Mouse (Mus musculus) forebrain, postnatal 0 days (tissue): ENCODE data around the gene Il17rb. TPM values are rescaled to one million over a fixed set of nuclear protein-coding genes. Genes with fewer than 3 reads are reported as not detected.

ENCODE experiments used
- ATAC-seq: fragments of 200-750 bp; cut with Nextera tagmentation; 2 replicates; pipeline ENCODE4 v1.8.0; 2017; ENCODE audit warnings: mild to moderate bottlenecking, moderate library complexity
- DNase-seq: peaks from one replicate; pipeline ENCODE4 v3.0.0-alpha.2; 2015
- H3K27ac ChIP-seq: fragments of 300-500 bp; sonication (generic); 2 replicates; pipeline ENCODE4 v1.5.1; 2014; ENCODE audit warnings: low read depth, mild to moderate bottlenecking, antibody characterized with exemption, low read length, moderate library complexity, mixed read lengths
- H3K27me3 ChIP-seq: fragments of 300-500 bp; sonication (generic); 2 replicates; pipeline ENCODE4 v1.6.1; 2014; ENCODE audit warnings: mild to moderate bottlenecking, low read length, mixed read lengths; ENCODE audit not compliant: insufficient read depth
- H3K36me3 ChIP-seq: fragments of 300-500 bp; sonication (generic); 2 replicates; pipeline ENCODE4 v1.6.1; 2014; ENCODE audit warnings: mild to moderate bottlenecking, moderate library complexity; ENCODE audit not compliant: insufficient read depth
- H3K4me1 ChIP-seq: fragments of 300-500 bp; sonication (generic); 2 replicates; pipeline ENCODE4 v1.6.1; 2014; ENCODE audit warnings: antibody characterized with exemption; ENCODE audit not compliant: insufficient read depth
- H3K4me2 ChIP-seq: fragments of 300-500 bp; sonication (generic); 2 replicates; pipeline ENCODE4 v1.6.1; 2014; ENCODE audit warnings: low read depth, mild to moderate bottlenecking, moderate library complexity
- H3K4me3 ChIP-seq: fragments of 300-500 bp; sonication (generic); 2 replicates; pipeline ENCODE4 v1.5.1; 2014; ENCODE audit warnings: low read depth, low read length, mixed read lengths
- H3K9ac ChIP-seq: fragments of 300-500 bp; sonication (generic); 2 replicates; pipeline ENCODE4 v1.6.1; 2014; ENCODE audit warnings: mild to moderate bottlenecking
- H3K9me3 ChIP-seq: fragments of 300-500 bp; sonication (generic); 2 replicates; pipeline ENCODE4 v1.6.1; 2016; ENCODE audit warnings: low read length
- CTCF ChIP-seq: sonication (generic); IDR thresholded peaks from 2 replicates; pipeline ENCODE4 v1.5.1; 2016; ENCODE audit warnings: antibody characterized with exemption, control low read depth, low read depth
- WGBS: fragments of 180-500 bp; shearing (Covaris S2); extraction: QIAGEN DNeasy Blood & Tissue Kit; methylation state at CpG from one replicate; pipeline ENCODE4 v1.1.7; 2014; 5-methylcytosine and 5-hydroxymethylcytosine counted together
- polyA plus RNA-seq: library from polyadenylated mRNA; unstranded; fragments of >200 nt; fragmentation: Nextera tagmentation; extraction: Ambion mirVana; gene quantifications from 2 replicates; pipeline ENCODE4 v1.2.1, GENCODE M21; 2015
- total RNA-seq: library from RNA; depleted of rRNA; stranded (reverse); fragments of >200 nt; gene quantifications from 2 replicates; pipeline ENCODE4 v1.2.3, GENCODE M21; 2014

Il17rb gene
- total and polyA plus RNA-seq, 2 experiments from 2014 or later = 0.71 to 1.1 TPM

- Histone ChIP-seq H3K36me3 (no peaks in the 10 kb centered on the region), H3K9me3 (no peaks in the 10 kb centered on the region), H3K4me3 (no peak overlapping the region), H3K4me1 (no peaks in the 10 kb centered on the region), H3K27me3 (no peaks in the 10 kb centered on the region), H3K27ac (no peak overlapping the region), H3K9ac (no peak overlapping the region), H3K4me2 (no peak overlapping the region)
- DNase-seq (no peak), ATAC-seq (no peak)
- 91% methylated on average over 8 of the region's 8 CpGs for WGBS
- no peak for TF ChIP-seq CTCF
Measured at GRCm38 (mm10) chr14:30017794-30018462, 9.2 kb upstream of the Il17rb start.

GRCm38 (mm10) chr14:30016666-30017065 is 8.0 kb upstream of the Il17rb start:
- Histone ChIP-seq H3K27me3 (no peaks in the 10 kb centered on the region), H3K4me3 (no peak overlapping the region), H3K36me3 (no peaks in the 10 kb centered on the region), H3K4me2 (no peak overlapping the region), H3K4me1 (no peaks in the 10 kb centered on the region), H3K9me3 (no peaks in the 10 kb centered on the region), H3K9ac (no peak overlapping the region), H3K27ac (no peak overlapping the region)
- TF ChIP-seq CTCF = no peak
- 80% methylated on average over 5 of the region's 5 CpGs for WGBS
- no peak for ATAC-seq
- DNase-seq = no peak

- ATAC-seq (no peak), DNase-seq (no peak)
- Histone ChIP-seq H3K4me3 (no peak overlapping the region), H3K9ac (no peak overlapping the region), H3K4me2 (no peak overlapping the region), H3K27ac (no peak overlapping the region), H3K4me1 (0 out of 2 replicates have a peak, but pooled peaks cover under 1% of the 10 kb centered on the region), H3K36me3 (no peaks in the 10 kb centered on the region), H3K9me3 (no peaks in the 10 kb centered on the region), H3K27me3 (no peaks in the 10 kb centered on the region)
- WGBS = 68% methylated on average over 1 of the region's 1 CpGs
- no peak for TF ChIP-seq CTCF
Measured at GRCm38 (mm10) chr14:30015008-30015407, 6.3 kb upstream of the Il17rb start.

- no peaks in the 10 kb centered on the region for H3K9me3 ChIP-seq
- TF ChIP-seq CTCF = no peak
- 37% methylated on average over 10 of the region's 10 CpGs for WGBS
- H3K4me3 ChIP-seq = no peak overlapping the region
- H3K4me1 ChIP-seq = peaks cover 3% of the 10 kb centered on the region; the same call in 1 of the 2 replicates
- no peak for ATAC-seq
- H3K9ac ChIP-seq = no peak overlapping the region
- H3K36me3 ChIP-seq = no peaks in the 10 kb centered on the region
- no peak overlapping the region for H3K27ac ChIP-seq
- H3K4me2 ChIP-seq = no peak overlapping the region
- no peaks in the 10 kb centered on the region for H3K27me3 ChIP-seq
- no peak for DNase-seq
Measured at GRCm38 (mm10) chr14:30014487-30014886, 5.8 kb upstream of the Il17rb start.

GRCm38 (mm10) chr14:30011886-30012560 is 3.3 kb upstream of the Il17rb start:
- H3K4me2 ChIP-seq = no peak overlapping the region
- ATAC-seq (0 out of 2 replicates have a peak, but pooled peaks have one; percentile 36), DNase-seq (no peak)
- no peaks in the 10 kb centered on the region for H3K27me3 ChIP-seq
- WGBS = 67% methylated on average over 10 of the region's 10 CpGs
- TF ChIP-seq CTCF = no peak
- H3K9me3 ChIP-seq = no peaks in the 10 kb centered on the region
- H3K9ac ChIP-seq = no peak overlapping the region
- H3K36me3 ChIP-seq = no peaks in the 10 kb centered on the region
- H3K4me3 ChIP-seq = no peak overlapping the region
- H3K4me1 ChIP-seq = peaks cover 11% of the 10 kb centered on the region
- no peak overlapping the region for H3K27ac ChIP-seq

DNA sequence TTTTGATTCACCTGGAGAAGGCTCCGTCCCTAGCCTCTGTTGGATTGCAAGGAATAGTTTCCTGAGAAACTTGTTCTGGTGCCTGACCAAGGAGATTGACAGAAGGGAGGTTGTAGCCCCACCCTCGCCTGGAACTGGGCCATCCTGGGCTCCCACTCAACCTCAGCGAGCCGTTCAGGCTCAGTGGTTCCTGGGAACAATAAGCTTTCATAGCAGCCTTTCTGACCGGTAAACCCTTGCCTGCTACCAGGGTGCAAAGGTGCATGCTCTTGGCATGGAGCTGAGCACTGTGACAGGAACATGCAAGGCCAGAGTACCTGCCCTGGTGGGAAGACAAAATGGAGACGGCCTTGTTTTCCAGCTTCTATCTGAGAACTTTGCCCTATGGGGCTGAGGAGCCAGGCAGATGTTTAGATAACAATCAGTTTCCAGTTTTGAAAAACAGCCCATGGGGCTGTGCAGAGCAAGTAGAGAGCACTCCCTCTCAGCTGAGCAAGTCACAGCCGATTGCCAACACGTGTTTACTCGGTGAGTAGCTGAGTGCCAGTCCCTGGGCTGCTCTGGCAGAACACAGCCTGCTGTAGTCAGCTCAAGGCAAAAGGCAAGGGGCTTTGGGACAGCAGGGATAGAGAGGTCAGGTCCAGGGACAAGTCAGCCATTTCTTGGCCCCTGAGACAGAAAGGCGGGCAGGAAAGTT is 1.3 kb upstream of the Il17rb start:
- no peak overlapping the region for H3K4me3 ChIP-seq
- DNase-seq (peak; percentile 58), ATAC-seq (no peak; the same call in 1 of the 2 replicates)
- no peak overlapping the region; the same call in 1 of the 2 replicates for H3K27ac ChIP-seq
- H3K36me3 ChIP-seq = no peaks in the 10 kb centered on the region
- H3K4me2 ChIP-seq = no peak overlapping the region
- H3K4me1 ChIP-seq = peaks cover 11% of the 10 kb centered on the region
- H3K27me3 ChIP-seq = no peaks in the 10 kb centered on the region
- TF ChIP-seq CTCF = no peak
- H3K9ac ChIP-seq = no peak overlapping the region
- WGBS = 47% methylated on average over 10 of the region's 10 CpGs
- H3K9me3 ChIP-seq = no peaks in the 10 kb centered on the region

DNA sequence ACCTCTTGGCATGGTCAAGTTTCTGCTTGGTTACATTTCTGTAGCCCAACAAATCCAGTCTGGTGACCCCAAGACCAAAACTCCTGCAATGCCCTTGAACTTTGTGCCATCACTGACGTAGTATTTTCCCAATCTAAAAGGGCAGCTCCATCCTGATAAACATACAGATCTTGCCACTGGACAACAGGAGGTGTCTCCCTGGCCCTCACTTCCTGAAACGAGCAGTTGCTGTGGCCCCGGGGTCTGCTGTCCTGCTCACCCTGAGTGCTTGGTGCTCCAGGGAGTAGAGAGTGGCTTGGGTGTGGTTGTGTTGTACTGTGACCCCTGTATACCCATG is 9.3 kb downstream of the Il17rb start:
- H3K9me3 ChIP-seq = no peaks in the 10 kb centered on the region
- no peak overlapping the region for H3K4me3 ChIP-seq
- H3K4me2 ChIP-seq = no peak overlapping the region
- no peaks in the 10 kb centered on the region; the same call in 1 of the 2 replicates for H3K4me1 ChIP-seq
- WGBS = 92% methylated on average over 3 of the region's 3 CpGs
- no peaks in the 10 kb centered on the region for H3K27me3 ChIP-seq
- ATAC-seq (no peak), DNase-seq (no peak)
- peaks cover 29% of the 10 kb centered on the region for H3K36me3 ChIP-seq
- H3K27ac ChIP-seq = no peak overlapping the region
- TF ChIP-seq CTCF = no peak
- no peak overlapping the region for H3K9ac ChIP-seq
